Mouse (Mus musculus) kidney, postnatal 0 days (tissue): ENCODE measurements around the gene Serpina10. TPM values are rescaled to one million over a fixed set of nuclear protein-coding genes. Genes with fewer than 3 reads are reported as not detected.

Experiments used
- ATAC-seq: fragments of 200-750 bp; cut with Nextera tagmentation; replicated peaks from 2 replicates; pipeline ENCODE4 v1.8.0; 2017; ENCODE audit warnings: low read depth, moderate number of reproducible peaks, moderate TSS enrichment, moderate library complexity; ENCODE audit not compliant: low FRiP score
- DNase-seq: peaks from one replicate; pipeline ENCODE4 v3.0.0-alpha.2; 2016; ENCODE audit warnings: low spot score
- H3K27ac ChIP-seq: fragments of 300-500 bp; sonication (generic); 2 replicates; pipeline ENCODE4 v1.5.1; 2014; ENCODE audit warnings: mild to moderate bottlenecking
- H3K27me3 ChIP-seq: fragments of 300-500 bp; sonication (generic); 2 replicates; pipeline ENCODE4 v1.6.1; 2014; ENCODE audit warnings: low read length, mixed read lengths; ENCODE audit not compliant: insufficient read depth
- H3K36me3 ChIP-seq: fragments of 300-500 bp; sonication (generic); 2 replicates; pipeline ENCODE4 v1.6.1; 2014; ENCODE audit warnings: low read length, mixed read lengths; ENCODE audit not compliant: insufficient read depth
- H3K4me1 ChIP-seq: fragments of 300-500 bp; sonication (generic); replicated peaks from 2 replicates; pipeline ENCODE4 v1.6.1; 2014; ENCODE audit warnings: antibody characterized with exemption, low read length, mixed read lengths; ENCODE audit not compliant: insufficient read depth
- H3K4me2 ChIP-seq: fragments of 300-500 bp; sonication (generic); 2 replicates; pipeline ENCODE4 v1.6.1; 2014; ENCODE audit warnings: mild to moderate bottlenecking, low read length, moderate library complexity, mixed read lengths
- H3K4me3 ChIP-seq: fragments of 300-500 bp; sonication (generic); replicated peaks from 2 replicates; pipeline ENCODE4 v1.5.1; 2014; ENCODE audit warnings: low read depth, low read length
- H3K9ac ChIP-seq: fragments of 300-500 bp; sonication (generic); 2 replicates; pipeline ENCODE4 v1.6.1; 2014; ENCODE audit warnings: low read depth, low read length
- H3K9me3 ChIP-seq: fragments of 300-500 bp; sonication (generic); replicated peaks from 2 replicates; pipeline ENCODE4 v1.6.1; 2016; ENCODE audit warnings: low read length, inconsistent platforms, mixed read lengths
- CTCF ChIP-seq: IDR thresholded peaks from 2 replicates; pipeline ENCODE4 v1.5.1; 2016; ENCODE audit warnings: antibody characterized with exemption, low read depth, mild to moderate bottlenecking, moderate library complexity
- WGBS: fragments of 180-500 bp; shearing (Covaris S2); extraction: QIAGEN DNeasy Blood & Tissue Kit; methylation state at CpG from one replicate; pipeline ENCODE4 v1.1.7; 2014; 5-methylcytosine and 5-hydroxymethylcytosine counted together
- polyA plus RNA-seq: library from polyadenylated mRNA; unstranded; fragments of >200 nt; fragmentation: Nextera tagmentation; extraction: Ambion mirVana; gene quantifications from 2 replicates; pipeline ENCODE4 v1.2.1, GENCODE M21; 2015

Gene Serpina10
- polyA plus RNA-seq, 1 experiment from 2014 or later = 9.8 TPM

DNA sequence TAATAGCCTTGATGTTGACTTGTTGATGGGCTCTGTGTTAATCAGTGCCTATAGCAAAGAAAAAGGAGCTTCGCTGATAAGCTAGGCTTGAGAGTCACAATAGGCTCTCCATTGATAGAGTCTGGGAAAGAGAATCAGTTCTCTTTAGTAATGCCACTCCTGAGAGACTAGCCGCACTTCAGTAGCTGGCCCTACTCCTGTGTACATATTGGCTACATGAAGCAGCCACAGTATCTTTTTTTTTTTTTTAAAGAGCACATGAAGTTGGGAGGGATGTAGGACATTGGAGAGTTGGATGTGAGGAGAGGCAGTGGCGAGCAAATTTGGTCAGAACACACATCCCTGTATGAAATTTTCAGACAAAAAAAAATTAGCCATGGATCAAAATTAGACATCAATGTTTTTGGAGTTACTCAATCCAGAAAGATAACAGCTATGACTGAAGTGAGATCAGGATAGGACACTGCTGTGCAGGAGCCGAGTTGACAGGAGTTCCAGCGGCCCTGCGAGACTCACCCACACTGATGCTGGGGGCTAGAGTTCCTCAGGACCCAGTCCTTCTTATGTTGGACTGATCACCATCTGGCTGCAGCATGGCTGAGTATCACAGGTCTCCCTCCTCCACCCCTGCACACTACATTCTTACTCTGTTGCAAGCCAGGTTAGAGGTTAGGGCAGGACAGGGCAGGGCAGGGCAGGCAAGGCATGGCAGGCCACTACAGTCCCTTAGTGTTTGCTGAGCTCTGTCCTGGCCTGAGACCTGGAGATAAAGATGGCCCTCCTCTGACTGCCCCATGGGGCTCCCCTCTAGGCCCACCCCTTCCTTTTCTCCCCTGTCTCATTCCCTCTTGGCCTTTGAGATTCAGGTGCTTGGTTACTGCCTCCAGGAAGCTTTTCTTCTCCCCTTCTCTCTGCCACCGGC lies 24.1 kb upstream of the Serpina10 start:
- ATAC-seq = no peak

DNA sequence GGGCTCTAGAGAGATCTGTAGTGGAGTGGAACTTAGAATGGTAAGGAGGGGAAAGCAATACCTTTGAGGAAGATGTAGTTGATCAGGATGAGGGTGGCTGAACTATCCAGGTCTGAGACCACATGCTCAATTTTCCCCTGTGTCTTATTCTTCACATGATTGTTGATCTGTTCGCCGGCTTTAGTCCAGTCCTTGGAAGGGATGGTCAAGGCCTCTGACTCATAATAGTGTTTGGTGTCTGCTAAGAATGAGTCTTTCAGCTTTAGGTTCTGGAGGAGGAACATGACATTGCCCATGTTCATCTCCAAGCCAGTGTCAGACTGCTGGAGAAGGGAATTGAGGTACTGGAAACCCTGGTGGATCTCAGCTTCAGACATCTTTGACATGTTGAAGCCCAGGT lies 22.6 kb upstream of the Serpina10 start:
- DNase-seq (no peak), ATAC-seq (no peak)
- Histone ChIP-seq H3K4me2 (no peak overlapping the region), H3K9ac (no peak overlapping the region), H3K27me3 (no peaks in the 10 kb centered on the region), H3K4me3 (no peak overlapping the region), H3K36me3 (no peaks in the 10 kb centered on the region), H3K27ac (no peak overlapping the region), H3K4me1 (no peaks in the 10 kb centered on the region), H3K9me3 (no peaks in the 10 kb centered on the region)
- TF ChIP-seq CTCF = no peak
- 96% methylated on average over 2 of the region's 2 CpGs for WGBS

More for the DNA sequence above, 24.1 kb upstream of the Serpina10 start:
- Histone ChIP-seq H3K4me2 (no peak overlapping the region), H3K9ac (no peak overlapping the region), H3K9me3 (no peaks in the 10 kb centered on the region), H3K27ac (no peak overlapping the region), H3K36me3 (no peaks in the 10 kb centered on the region), H3K4me3 (no peak overlapping the region), H3K27me3 (no peaks in the 10 kb centered on the region), H3K4me1 (no peaks in the 10 kb centered on the region)
- no peak for DNase-seq
- WGBS = 86% methylated on average over 7 of the region's 7 CpGs
- no peak for TF ChIP-seq CTCF

DNA sequence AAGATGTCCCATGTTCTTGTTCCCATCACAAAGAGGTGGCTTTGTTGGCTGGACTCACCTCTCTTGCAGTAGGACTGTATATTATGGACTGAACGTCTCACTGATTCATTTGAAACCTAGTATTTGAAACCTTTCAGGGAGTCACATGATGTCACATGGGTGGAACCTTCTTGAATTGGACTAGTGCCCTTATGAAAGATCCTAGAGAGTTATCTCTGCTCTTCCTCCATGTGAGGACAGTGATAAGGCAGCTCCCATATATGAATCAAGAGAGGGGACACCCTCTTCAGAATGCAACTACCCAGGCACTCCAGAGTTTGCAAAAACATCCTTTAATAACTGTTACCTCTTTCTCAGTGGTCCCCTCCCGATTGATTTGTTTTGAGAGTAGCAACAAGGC lies 15.1 kb upstream of the Serpina10 start:
- Histone ChIP-seq H3K4me2 (no peak overlapping the region), H3K27me3 (no peaks in the 10 kb centered on the region), H3K36me3 (no peaks in the 10 kb centered on the region), H3K27ac (no peak overlapping the region), H3K4me1 (no peaks in the 10 kb centered on the region), H3K9ac (no peak overlapping the region), H3K4me3 (no peak overlapping the region), H3K9me3 (no peaks in the 10 kb centered on the region)
- ATAC-seq = no peak
- no peak for TF ChIP-seq CTCF
- no peak for DNase-seq
- WGBS = 79% methylated on average over 2 of the region's 2 CpGs

GRCm38 (mm10) chr12:103644601-103645000 lies 13.4 kb upstream of the Serpina10 start:
- Histone ChIP-seq H3K27me3 (no peaks in the 10 kb centered on the region), H3K9ac (no peak overlapping the region), H3K4me1 (no peaks in the 10 kb centered on the region), H3K9me3 (no peaks in the 10 kb centered on the region), H3K36me3 (no peaks in the 10 kb centered on the region), H3K4me2 (no peak overlapping the region), H3K27ac (no peak overlapping the region), H3K4me3 (no peak overlapping the region)
- no peak for ATAC-seq
- no peak for TF ChIP-seq CTCF
- DNase-seq = no peak
- WGBS = 23% methylated on average over 5 of the region's 5 CpGs

- 83% methylated on average over 3 of the region's 3 CpGs for WGBS
- no peak for ATAC-seq
- DNase-seq = no peak
Measured at GRCm38 (mm10) chr12:103643818-103644217, 12.6 kb upstream of the Serpina10 start.

DNA sequence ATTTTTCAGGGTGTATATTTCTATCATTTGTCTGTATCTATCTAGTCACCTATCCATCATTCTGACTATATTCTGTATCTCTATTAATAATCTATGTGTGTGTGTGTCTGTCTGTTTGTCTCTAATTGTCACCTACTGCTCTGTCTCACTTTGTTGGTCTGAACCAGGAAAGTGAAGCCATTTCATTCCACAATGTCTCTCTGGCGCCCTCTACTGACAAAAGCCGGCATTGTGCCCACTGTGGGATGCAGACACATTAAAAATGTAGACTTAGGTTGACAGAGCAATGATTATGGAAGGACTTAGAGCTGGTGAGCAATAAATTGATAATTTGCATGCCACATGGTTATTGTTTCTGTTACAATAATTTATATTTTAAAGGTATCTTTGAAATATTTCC lies 12.1 kb upstream of the Serpina10 start:
- DNase-seq (peak; percentile 66), ATAC-seq (no peak)
- H3K9ac ChIP-seq = no peak overlapping the region
- no peaks in the 10 kb centered on the region for H3K27me3 ChIP-seq
- H3K9me3 ChIP-seq = no peaks in the 10 kb centered on the region
- no peak overlapping the region for H3K4me2 ChIP-seq
- no peaks in the 10 kb centered on the region for H3K36me3 ChIP-seq
- no peak overlapping the region for H3K4me3 ChIP-seq
- WGBS = 0% methylated on average over 2 of the region's 2 CpGs
- peak; percentile 94 for TF ChIP-seq CTCF
- H3K27ac ChIP-seq = no peak overlapping the region
- no peaks in the 10 kb centered on the region for H3K4me1 ChIP-seq

More at GRCm38 (mm10) chr12:103643818-103644217, 12.6 kb upstream of the Serpina10 start:
- Histone ChIP-seq H3K4me1 (no peaks in the 10 kb centered on the region), H3K36me3 (no peaks in the 10 kb centered on the region), H3K9me3 (no peaks in the 10 kb centered on the region), H3K9ac (no peak overlapping the region), H3K27ac (no peak overlapping the region), H3K4me2 (no peak overlapping the region), H3K4me3 (no peak overlapping the region), H3K27me3 (no peaks in the 10 kb centered on the region)
- TF ChIP-seq CTCF = no peak
